Comparison of ENCODE assay signal across 24 mouse cellular contexts in genomic region chr1:34033478-34033877, GRCm38 (mm10).
"Had no signal": no experiment of that assay in that cellular context is flagged by ENCODE, and none has a peak within 500 bp of the region (broad histone marks: within the 10 kb centered on the region; RNA-seq: fewer than 3 reads in every experiment).

No protein-coding gene starts in this region.

- H3K27me3 ChIP-seq: heart, embryonic 12.5 days; hindbrain, embryonic 12.5 days; intestine, embryonic 15.5 days; limb, embryonic 13.5 days; limb, embryonic 15.5 days; liver, embryonic 12.5 days had no signal

- H3K4me1 ChIP-seq: intestine, embryonic 15.5 days; liver, embryonic 12.5 days had no signal

- ATAC-seq: hindbrain, embryonic 16.5 days; inflammation-experienced regulatory T-cells, adult 6 months; intestine, embryonic 15.5 days; intestine, postnatal 0 days; liver, embryonic 12.5 days had no signal

- H3K9ac ChIP-seq: heart, embryonic 12.5 days; hindbrain, embryonic 12.5 days; hindbrain, embryonic 14.5 days; intestine, embryonic 15.5 days; limb, embryonic 13.5 days; limb, embryonic 15.5 days; liver, embryonic 12.5 days; liver, embryonic 14.5 days had no signal

- H3K4me3 ChIP-seq: heart, adult 2 months; heart, embryonic 12.5 days; hindbrain, embryonic 10.5 days; hindbrain, embryonic 12.5 days; intestine, embryonic 15.5 days; layer of hippocampus, adult 2 months; left cerebral cortex, adult 2 months; limb, embryonic 13.5 days; limb, embryonic 15.5 days; liver, embryonic 12.5 days had no signal

- H3K4me2 ChIP-seq: heart, embryonic 12.5 days; hindbrain, embryonic 12.5 days; hindbrain, embryonic 14.5 days; intestine, embryonic 15.5 days; limb, embryonic 13.5 days; limb, embryonic 15.5 days; liver, embryonic 12.5 days had no signal

- DNase-seq: gastrocnemius, postnatal 10 days; gastrocnemius, postnatal 25 days; heart, adult 2 months; heart, postnatal 10 days; heart, postnatal 4 days; kidney, adult 8-10 months; kidney, postnatal 10 days; kidney, postnatal 25 days; kidney, postnatal 4 days; left cerebral cortex, postnatal 4 days had no signal

- H3K9me3 ChIP-seq: heart, embryonic 12.5 days; hindbrain, embryonic 10.5 days; hindbrain, embryonic 12.5 days; intestine, embryonic 15.5 days; limb, embryonic 15.5 days; liver, embryonic 12.5 days had no signal

- H3K36me3 ChIP-seq: hindbrain, embryonic 12.5 days; intestine, embryonic 15.5 days; limb, embryonic 13.5 days; limb, embryonic 15.5 days; liver, embryonic 12.5 days had no signal

- H3K27ac ChIP-seq: heart, adult 2 months; hindbrain, embryonic 10.5 days; hindbrain, embryonic 12.5 days; hindbrain, embryonic 14.5 days; intestine, embryonic 15.5 days; layer of hippocampus, adult 2 months; left cerebral cortex, adult 2 months; limb, embryonic 13.5 days; limb, embryonic 15.5 days; liver, embryonic 12.5 days; liver, embryonic 14.5 days had no signal
